Mouse (Mus musculus) cortical plate, adult 2 months (tissue): ENCODE measurements around the gene Zfp511. TPM values are rescaled to one million over a fixed set of nuclear protein-coding genes. Genes with fewer than 3 reads are reported as not detected.

ENCODE experiments used
- H3K27ac ChIP-seq: fragments of 200-500 bp; 2 replicates; pipeline ENCODE4 v1.5.1; 2012; ENCODE audit warnings: low read length, control low read depth, inconsistent platforms; ENCODE audit not compliant: insufficient read depth
- H3K4me1 ChIP-seq: fragments of 200-500 bp; 2 replicates; pipeline ENCODE4 v1.6.1; 2011; ENCODE audit warnings: low read length; ENCODE audit not compliant: control insufficient read depth, insufficient read depth
- H3K4me3 ChIP-seq: fragments of 200-500 bp; 2 replicates; pipeline ENCODE4 v1.5.1; 2011; ENCODE audit warnings: mild to moderate bottlenecking, low read length, control low read depth; ENCODE audit not compliant: insufficient read depth
- CTCF ChIP-seq: fragments of 200-500 bp; IDR thresholded peaks from 2 replicates; pipeline ENCODE4 v1.5.1; 2011; ENCODE audit warnings: mild to moderate bottlenecking, control low read depth, low read length; ENCODE audit not compliant: insufficient read depth; ENCODE audit errors: extremely low read depth
- POLR2A ChIP-seq: fragments of 200-500 bp; IDR thresholded peaks from 2 replicates; pipeline ENCODE4 v1.6.1; 2011; ENCODE audit warnings: mild to moderate bottlenecking, low read length, control low read depth; ENCODE audit not compliant: insufficient read depth; ENCODE audit errors: extremely low read depth
- polyA plus RNA-seq: library from polyadenylated mRNA; depleted of rRNA; stranded (reverse); fragments of >200 nt; gene quantifications from 2 replicates; pipeline ENCODE4 v1.2.3, GENCODE M21; 2012; rRNA removed

The Zfp511 gene
- polyA plus RNA-seq, 1 experiment = 73.0 TPM

DNA sequence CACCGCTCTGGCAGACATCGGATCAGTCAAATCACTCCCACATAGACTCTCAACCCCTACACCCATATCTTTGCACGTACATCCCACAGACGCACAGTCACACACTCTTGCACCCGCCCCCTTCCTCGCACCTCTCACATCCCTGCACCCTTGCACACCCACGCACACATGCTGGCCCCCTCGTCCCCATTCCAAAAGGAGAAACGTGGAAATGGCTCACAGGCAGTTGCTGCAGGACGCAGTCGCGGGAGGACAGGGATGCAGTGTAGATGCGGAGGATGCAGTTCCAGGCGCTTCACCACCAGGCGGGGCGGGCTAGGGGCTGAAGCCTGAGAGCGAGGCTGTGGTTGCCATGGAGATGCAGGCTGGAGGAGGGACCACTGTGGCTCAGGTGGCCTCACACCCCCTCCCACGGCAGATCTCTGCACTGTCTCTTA, 46.1 kb downstream of the Zfp511 start, which contains the start of gene Caly:
Caly (minus strand) TSS at position 307 of the 437 bp plus-strand sequence.
- H3K4me1 ChIP-seq = peaks cover 2% of the 10 kb centered on the region; the same call in 1 of the 2 replicates
- TF ChIP-seq POLR2A = peak; percentile 77
- TF ChIP-seq CTCF = peak; percentile 28; the same call in 1 of the 2 replicates
- peak within 1 kb of the TSS; percentile 34 for H3K4me3 ChIP-seq
- peak within 1 kb of the TSS; percentile 94 for H3K27ac ChIP-seq

Other genes starting within 250 kb of the Zfp511 start
- gene Adgra1, start 202.2 kb upstream of the Zfp511 start, polyA plus RNA-seq = 37.5 and 41.6 TPM in 2 replicates
- 54.8 and 56.1 TPM in 2 replicates for gene Kndc1, start 141.7 kb upstream of the Zfp511 start, polyA plus RNA-seq
- 0.08 TPM in 1 of 2 replicates, not detected in the other for gene Utf1, start 92.6 kb upstream of the Zfp511 start, polyA plus RNA-seq
- gene 6430531B16Rik, start 57.6 kb upstream of the Zfp511 start, polyA plus RNA-seq = 1.3 and 1.8 TPM in 2 replicates
- gene Adam8, start 43.8 kb upstream of the Zfp511 start, polyA plus RNA-seq = 6.2 and 6.5 TPM in 2 replicates
- 49.3 and 51.8 TPM in 2 replicates for gene Tubgcp2, start 278 bp downstream of the Zfp511 start, polyA plus RNA-seq
- 0.09 and 0.13 TPM in 2 replicates for gene Msx3, start 12.7 kb downstream of the Zfp511 start, polyA plus RNA-seq
- gene Caly, start 46.2 kb downstream of the Zfp511 start, polyA plus RNA-seq = 393 and 394 TPM in 2 replicates
- gene Prap1, start 57.0 kb downstream of the Zfp511 start, polyA plus RNA-seq = not detected in 2 replicates
- 89.7 and 95.9 TPM in 2 replicates for gene Fuom, start 66.0 kb downstream of the Zfp511 start, polyA plus RNA-seq
- gene Paox, start 79.4 kb downstream of the Zfp511 start, polyA plus RNA-seq = 4.8 and 5.1 TPM in 2 replicates
- 67.2 and 68.9 TPM in 2 replicates for gene Echs1, start 80.1 kb downstream of the Zfp511 start, polyA plus RNA-seq
- 43.4 and 45.9 TPM in 2 replicates for gene Mtg1, start 101.2 kb downstream of the Zfp511 start, polyA plus RNA-seq
- 128 and 142 TPM in 2 replicates for gene Sprn, start 118.5 kb downstream of the Zfp511 start, polyA plus RNA-seq
- not detected in 2 replicates for gene Olfr522, start 128.4 kb downstream of the Zfp511 start, polyA plus RNA-seq
- 0.06 TPM in 1 of 2 replicates, not detected in the other for gene Olfr523, start 136.8 kb downstream of the Zfp511 start, polyA plus RNA-seq
- gene Olfr524, start 169.6 kb downstream of the Zfp511 start, polyA plus RNA-seq = not detected in 2 replicates
- gene Cd163l1, start 181.9 kb downstream of the Zfp511 start, polyA plus RNA-seq = 0.13 and 0.34 TPM in 2 replicates
- not detected in 2 replicates for gene 5830411N06Rik, start 210.9 kb downstream of the Zfp511 start, polyA plus RNA-seq